Mouse (Mus musculus): ENCODE results near the gene Plaur.

DNA sequence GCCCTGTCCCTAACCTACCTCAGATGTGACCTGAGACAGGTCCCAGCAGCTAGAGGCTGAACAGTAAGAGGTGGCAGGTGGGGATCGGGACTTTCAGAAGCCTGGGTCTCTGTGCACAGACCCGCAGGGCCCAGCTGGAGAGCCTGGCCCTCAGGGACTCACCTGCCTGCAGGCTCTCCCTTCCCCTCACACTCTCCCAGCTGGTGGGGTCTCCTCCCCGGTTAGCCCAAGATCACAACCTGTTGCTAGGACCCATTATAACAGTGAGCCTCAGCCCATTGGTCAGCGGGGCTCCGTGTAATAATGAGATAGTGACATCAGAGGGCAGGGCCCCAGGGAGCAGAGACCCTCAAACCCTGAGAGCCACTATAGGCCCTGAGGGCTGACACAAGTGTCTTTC, 27.0 kb upstream of the Plaur start:
- TF ChIP-seq CTCF (IDR thresholded peaks at IDR 0.05; ENCODE audit: control insufficient read depth, insufficient read depth, insufficient read length) (no peak), MYOG (IDR thresholded peaks at IDR 0.05; ENCODE audit: control insufficient read depth, extremely low read depth, insufficient read length) (no peak), USF1 (IDR thresholded peaks at IDR 0.05; ENCODE audit: low read depth) (no peak), MYOD1 (IDR thresholded peaks at IDR 0.05; ENCODE audit: control insufficient read depth, insufficient read length, low read depth) (no peak), MAX (IDR thresholded peaks at IDR 0.05) (no peak), CEBPB (IDR thresholded peaks at IDR 0.05; ENCODE audit: low read depth) (no peak)

Measured in C2C12 (cell line).